Mouse (Mus musculus) embryonic facial prominence, embryonic 11.5 days (tissue): ENCODE measurements at regions not wholly inside any gene's neighbourhood (a gene's known extent, or its start where the extent isn't known, plus 50 kb on each side); places are given as distances from the start of the nearest gene placed in this dataset. TPM values are rescaled to one million over a fixed set of nuclear protein-coding genes. Genes with fewer than 3 reads are reported as not detected.

Experiments used
- ATAC-seq: fragments of 200-750 bp; cut with Nextera tagmentation; replicated peaks from 2 replicates; pipeline ENCODE4 v1.8.0; 2017; ENCODE audit warnings: low read depth; ENCODE audit not compliant: insufficient number of reproducible peaks, low FRiP score, low TSS enrichment
- DNase-seq: peaks from one replicate; pipeline ENCODE4 v3.0.0-alpha.2; 2015; ENCODE audit warnings: low spot score
- H3K27ac ChIP-seq: fragments of 300-500 bp; sonication (generic); replicated peaks from 2 replicates; pipeline ENCODE4 v1.5.1; 2014; ENCODE audit warnings: mild to moderate bottlenecking, low read depth, low read length, control low read depth
- H3K27me3 ChIP-seq: fragments of 300-500 bp; sonication (generic); 2 replicates; pipeline ENCODE4 v1.6.1; 2014; ENCODE audit warnings: mild to moderate bottlenecking, low read length, moderate library complexity, mixed read lengths; ENCODE audit not compliant: control insufficient read depth, insufficient read depth
- H3K36me3 ChIP-seq: fragments of 300-500 bp; sonication (generic); replicated peaks from 2 replicates; pipeline ENCODE4 v1.6.1; 2014; ENCODE audit warnings: low read depth, mild to moderate bottlenecking, low read length, moderate library complexity, mixed read lengths; ENCODE audit not compliant: control insufficient read depth, insufficient read depth
- H3K4me1 ChIP-seq: fragments of 300-500 bp; sonication (generic); 2 replicates; pipeline ENCODE4 v1.6.1; 2014; ENCODE audit warnings: low read length, mixed read lengths; ENCODE audit not compliant: control insufficient read depth, insufficient read depth
- H3K4me2 ChIP-seq: fragments of 300-500 bp; sonication (generic); 2 replicates; pipeline ENCODE4 v1.6.1; 2014; ENCODE audit warnings: low read depth, mild to moderate bottlenecking, control low read depth, low read length, moderate library complexity
- H3K4me3 ChIP-seq: fragments of 300-500 bp; sonication (generic); 2 replicates; pipeline ENCODE4 v1.5.1; 2014; ENCODE audit warnings: low read depth, low read length, control low read depth
- H3K9ac ChIP-seq: fragments of 300-500 bp; sonication (generic); replicated peaks from 2 replicates; pipeline ENCODE4 v1.6.1; 2014; ENCODE audit warnings: mild to moderate bottlenecking, control low read depth, low read length
- H3K9me3 ChIP-seq: fragments of 300-500 bp; sonication (generic); replicated peaks from 2 replicates; pipeline ENCODE4 v1.6.1; 2016; ENCODE audit warnings: mild to moderate bottlenecking, low read length, inconsistent platforms, mixed read lengths; ENCODE audit not compliant: control insufficient read depth
- WGBS: fragments of 180-500 bp; shearing (Covaris S2); extraction: QIAGEN DNeasy Blood & Tissue Kit; methylation state at CpG from one replicate; pipeline ENCODE4 v1.1.7; 2014; 5-methylcytosine and 5-hydroxymethylcytosine counted together
- microRNA counts: library from miRNA; unstranded; fragments of <30 nt; microRNA quantifications from one replicate; lab custom pipeline; 2016
- microRNA-seq: library from miRNA; unstranded; fragments of <30 nt; microRNA quantifications from one replicate; pipeline ENCODE4, GENCODE M21; 2016; ENCODE audit warnings: borderline number of aligned reads

DNA sequence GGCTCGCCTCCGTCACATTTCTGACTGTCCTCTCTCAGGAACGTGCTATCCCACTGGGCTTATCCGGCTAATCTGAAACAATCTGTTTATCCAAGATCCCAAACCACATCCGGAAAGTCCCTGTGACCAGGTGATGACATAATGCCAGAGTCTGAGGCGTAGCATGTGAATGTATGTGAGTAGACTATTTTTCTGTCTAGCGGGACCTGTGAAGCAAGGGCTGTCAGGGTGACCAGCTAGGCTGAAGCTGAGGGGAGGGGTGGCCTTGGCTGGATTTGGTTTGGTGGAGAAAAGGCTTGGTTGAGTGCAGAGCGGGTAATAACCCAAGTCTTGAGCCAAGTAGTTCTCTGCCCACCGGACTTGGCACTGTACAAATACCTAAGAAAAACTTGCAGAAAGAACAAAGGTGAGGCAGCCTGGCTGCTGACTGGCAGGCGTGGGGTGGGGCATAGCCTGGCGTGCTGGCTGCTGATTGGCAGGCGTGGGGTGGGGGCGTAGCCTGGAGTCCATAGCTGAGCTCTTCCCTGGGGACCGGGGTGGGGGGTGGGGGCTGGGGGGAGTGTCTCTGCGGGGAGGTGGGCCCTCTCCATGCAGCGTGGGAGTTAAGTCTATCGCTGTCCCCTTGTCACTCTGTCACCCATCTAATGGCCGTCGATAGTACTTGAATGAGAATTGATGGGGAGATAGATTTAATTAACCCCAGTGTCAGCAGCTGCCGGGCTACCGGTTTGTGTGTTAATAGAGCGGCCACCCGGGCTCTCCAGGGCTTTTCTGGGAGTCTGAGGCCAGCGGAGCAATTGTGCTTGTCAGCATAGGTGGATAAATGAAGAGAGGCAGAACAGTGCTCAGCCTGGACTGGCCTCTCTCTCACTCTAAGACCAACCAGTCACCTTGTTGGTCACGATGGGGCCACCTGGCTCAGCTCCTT is 54.2 kb upstream of the Unc5b start:
- Histone ChIP-seq H3K9me3 (no peaks in the 10 kb centered on the region), H3K4me1 (no peaks in the 10 kb centered on the region), H3K27me3 (no peaks in the 10 kb centered on the region), H3K4me2 (peak overlapping the region; percentile 38; the same call in 1 of the 2 replicates), H3K36me3 (no peaks in the 10 kb centered on the region), H3K27ac (no peak overlapping the region), H3K4me3 (no peak overlapping the region), H3K9ac (peak overlapping the region; percentile 18; the same call in 1 of the 2 replicates)
- peak; percentile 68 for DNase-seq
- ATAC-seq: peak; percentile 80
- 25% methylated on average over 24 of the region's 25 CpGs for WGBS

GRCm38 (mm10) chr10:60884806-60885205 is 53.4 kb upstream of the Unc5b start:
- Histone ChIP-seq H3K4me3 (no peak overlapping the region), H3K9me3 (no peaks in the 10 kb centered on the region), H3K4me1 (no peaks in the 10 kb centered on the region), H3K27me3 (no peaks in the 10 kb centered on the region), H3K27ac (no peak overlapping the region), H3K4me2 (no peak overlapping the region), H3K36me3 (no peaks in the 10 kb centered on the region), H3K9ac (no peak overlapping the region)
- DNase-seq: no peak
- WGBS: 92% methylated on average over 5 of the region's 5 CpGs
- ATAC-seq: no peak

MicroRNAs in the stretch of these regions (microRNA counts, 519-probe panel; counts per million panel counts)
- not detected for microRNA mmu-miR-466j (lab: Ali Mortazavi, UCI)

Small RNA genes lying in the stretch of these regions (microRNA-seq; reads per million reads assigned to microRNA genes)
- gene Mir466j (not detected), gene Mir6408 (not detected)
